Mouse (Mus musculus) embryonic facial prominence, embryonic 14.5 days (tissue): Measurements from ENCODE around the gene C2cd2. TPM values are rescaled to one million over a fixed set of nuclear protein-coding genes. Genes with fewer than 3 reads are reported as not detected.
"Not testable (repeated sequence)": the region's sequence is repeated elsewhere in the genome, so short reads cannot be mapped to it uniquely, and the experiment has no call there.

Experiments
- ATAC-seq: fragments of 200-750 bp; cut with Nextera tagmentation; 2 replicates; pipeline ENCODE4 v1.8.0; 2017; ENCODE audit warnings: low read depth, moderate number of reproducible peaks, moderate TSS enrichment
- DNase-seq: peaks from one replicate; pipeline ENCODE4 v3.0.0-alpha.2; 2015; ENCODE audit warnings: low spot score
- H3K27ac ChIP-seq: fragments of 300-500 bp; sonication (generic); replicated peaks from 2 replicates; pipeline ENCODE4 v1.5.1; 2014; ENCODE audit warnings: low read depth, mild to moderate bottlenecking, low read length, moderate library complexity
- H3K27me3 ChIP-seq: fragments of 300-500 bp; sonication (generic); replicated peaks from 2 replicates; pipeline ENCODE4 v1.6.1; 2014; ENCODE audit warnings: low read length; ENCODE audit not compliant: control insufficient read depth, insufficient read depth
- H3K36me3 ChIP-seq: fragments of 300-500 bp; sonication (generic); 2 replicates; pipeline ENCODE4 v1.6.1; 2014; ENCODE audit warnings: low read length, mixed read lengths; ENCODE audit not compliant: control insufficient read depth, insufficient read depth
- H3K4me1 ChIP-seq: fragments of 300-500 bp; sonication (generic); 2 replicates; pipeline ENCODE4 v1.6.1; 2014; ENCODE audit warnings: antibody characterized with exemption, low read length; ENCODE audit not compliant: control insufficient read depth, insufficient read depth
- H3K4me2 ChIP-seq: fragments of 300-500 bp; sonication (generic); 2 replicates; pipeline ENCODE4 v1.6.1; 2014; ENCODE audit warnings: low read depth, mild to moderate bottlenecking, low read length, moderate library complexity, mixed read lengths
- H3K4me3 ChIP-seq: fragments of 300-500 bp; sonication (generic); 2 replicates; pipeline ENCODE4 v1.5.1; 2014; ENCODE audit warnings: low read depth, mild to moderate bottlenecking, low read length
- H3K9ac ChIP-seq: fragments of 300-500 bp; sonication (generic); 2 replicates; pipeline ENCODE4 v1.6.1; 2014; ENCODE audit warnings: low read depth, mild to moderate bottlenecking, low read length, moderate library complexity, mixed read lengths
- H3K9me3 ChIP-seq: fragments of 300-500 bp; sonication (generic); 2 replicates; pipeline ENCODE4 v1.6.1; 2016; ENCODE audit warnings: low read length; ENCODE audit not compliant: control insufficient read depth
- WGBS: fragments of 180-500 bp; shearing (Covaris S2); extraction: QIAGEN DNeasy Blood & Tissue Kit; methylation state at CpG from one replicate; pipeline ENCODE4 v1.1.7; 2014; 5-methylcytosine and 5-hydroxymethylcytosine counted together
- polyA plus RNA-seq: library from polyadenylated mRNA; unstranded; fragments of >200 nt; fragmentation: Nextera tagmentation; extraction: Ambion mirVana; gene quantifications from 2 replicates; pipeline ENCODE4 v1.2.1, GENCODE M21; 2014

Gene C2cd2
- polyA plus RNA-seq, 1 experiment from 2014 or later = 24.5 TPM

- Histone ChIP-seq H3K9ac (no peak overlapping the region), H3K36me3 (peaks cover 77% of the 10 kb centered on the region), H3K4me1 (no peaks in the 10 kb centered on the region), H3K27ac (no peak overlapping the region), H3K4me3 (no peak overlapping the region), H3K9me3 (no peaks in the 10 kb centered on the region), H3K4me2 (no peak overlapping the region), H3K27me3 (no peaks in the 10 kb centered on the region)
- WGBS = 84% methylated on average over 2 of the region's 2 CpGs
- ATAC-seq (no peak), DNase-seq (no peak)
Measured at GRCm38 (mm10) chr16:97953300-97953699, 9.1 kb downstream of the C2cd2 start.

- Histone ChIP-seq H3K9ac (no peak overlapping the region), H3K27ac (no peak overlapping the region), H3K4me2 (no peak overlapping the region), H3K4me3 (no peak overlapping the region), H3K9me3 (no peaks in the 10 kb centered on the region), H3K27me3 (no peaks in the 10 kb centered on the region), H3K36me3 (peaks cover 77% of the 10 kb centered on the region), H3K4me1 (no peaks in the 10 kb centered on the region)
- WGBS = 89% methylated on average over 9 of the region's 9 CpGs
- no peak for DNase-seq
- no peak for ATAC-seq
Measured at GRCm38 (mm10) chr16:97952801-97953200, 9.6 kb downstream of the C2cd2 start.

GRCm38 (mm10) chr16:97952371-97952770, 10.0 kb downstream of the C2cd2 start:
- H3K27me3 ChIP-seq = no peaks in the 10 kb centered on the region
- 86% methylated on average over 4 of the region's 4 CpGs for WGBS
- H3K36me3 ChIP-seq = peaks cover 77% of the 10 kb centered on the region
- no peaks in the 10 kb centered on the region for H3K4me1 ChIP-seq
- no peak for DNase-seq
- H3K9me3 ChIP-seq = no peaks in the 10 kb centered on the region
- no peak overlapping the region for H3K4me3 ChIP-seq
- no peak for ATAC-seq
- no peak overlapping the region for H3K4me2 ChIP-seq
- no peak overlapping the region for H3K27ac ChIP-seq
- no peak overlapping the region for H3K9ac ChIP-seq

GRCm38 (mm10) chr16:97950061-97950460, 12.3 kb downstream of the C2cd2 start:
- DNase-seq (no peak), ATAC-seq (no peak)
- H3K4me2 ChIP-seq = no peak overlapping the region
- no peaks in the 10 kb centered on the region for H3K4me1 ChIP-seq
- no peaks in the 10 kb centered on the region for H3K27me3 ChIP-seq
- H3K36me3 ChIP-seq = peaks cover 61% of the 10 kb centered on the region
- H3K4me3 ChIP-seq = no peak overlapping the region
- 95% methylated on average over 8 of the region's 8 CpGs for WGBS
- H3K9me3 ChIP-seq = no peaks in the 10 kb centered on the region
- no peak overlapping the region for H3K27ac ChIP-seq
- H3K9ac ChIP-seq = no peak overlapping the region

GRCm38 (mm10) chr16:97948836-97949235, 13.6 kb downstream of the C2cd2 start:
- H3K9me3 ChIP-seq = no peaks in the 10 kb centered on the region
- no peak overlapping the region for H3K27ac ChIP-seq
- no peak overlapping the region for H3K4me2 ChIP-seq
- no peak overlapping the region for H3K4me3 ChIP-seq
- ATAC-seq = no peak
- DNase-seq = no peak
- peaks cover 49% of the 10 kb centered on the region for H3K36me3 ChIP-seq
- WGBS = 75% methylated on average over 4 of the region's 4 CpGs
- no peaks in the 10 kb centered on the region for H3K4me1 ChIP-seq
- H3K9ac ChIP-seq = no peak overlapping the region
- no peaks in the 10 kb centered on the region for H3K27me3 ChIP-seq

- not testable (repeated sequence) for H3K4me2 ChIP-seq, DNase-seq
Measured at GRCm38 (mm10) chr16:97946993-97947392, 15.4 kb downstream of the C2cd2 start.

GRCm38 (mm10) chr16:97941844-97942243, 20.6 kb downstream of the C2cd2 start:
- Histone ChIP-seq H3K36me3 (no peaks in the 10 kb centered on the region), H3K9me3 (no peaks in the 10 kb centered on the region), H3K27me3 (no peaks in the 10 kb centered on the region), H3K27ac (no peak overlapping the region), H3K9ac (no peak overlapping the region), H3K4me2 (no peak overlapping the region), H3K4me3 (no peak overlapping the region), H3K4me1 (no peaks in the 10 kb centered on the region)
- ATAC-seq = no peak
- DNase-seq = no peak

More at GRCm38 (mm10) chr16:97946993-97947392, 15.4 kb downstream of the C2cd2 start:
- H3K4me1 ChIP-seq, H3K27me3 ChIP-seq, H3K9me3 ChIP-seq, ATAC-seq, H3K4me3 ChIP-seq, H3K27ac ChIP-seq, H3K9ac ChIP-seq: not testable (repeated sequence)
- 91% methylated on average over 2 of the region's 2 CpGs for WGBS
- H3K36me3 ChIP-seq = peaks cover 31% of the 10 kb centered on the region

GRCm38 (mm10) chr16:97940471-97940973, 21.9 kb downstream of the C2cd2 start:
- Histone ChIP-seq H3K9ac (no peak overlapping the region), H3K4me2 (no peak overlapping the region), H3K36me3 (no peaks in the 10 kb centered on the region), H3K9me3 (no peaks in the 10 kb centered on the region), H3K27ac (no peak overlapping the region), H3K4me1 (no peaks in the 10 kb centered on the region), H3K27me3 (no peaks in the 10 kb centered on the region), H3K4me3 (no peak overlapping the region)
- DNase-seq (no peak), ATAC-seq (no peak)
- 83% methylated on average over 3 of the region's 3 CpGs for WGBS

GRCm38 (mm10) chr16:97935815-97936214, 26.6 kb downstream of the C2cd2 start:
- no peak overlapping the region for H3K4me3 ChIP-seq
- H3K36me3 ChIP-seq = no peaks in the 10 kb centered on the region
- no peak overlapping the region for H3K27ac ChIP-seq
- no peaks in the 10 kb centered on the region for H3K9me3 ChIP-seq
- no peak overlapping the region for H3K9ac ChIP-seq
- 81% methylated on average over 3 of the region's 3 CpGs for WGBS
- ATAC-seq (no peak), DNase-seq (no peak)
- no peaks in the 10 kb centered on the region for H3K4me1 ChIP-seq
- no peaks in the 10 kb centered on the region for H3K27me3 ChIP-seq
- H3K4me2 ChIP-seq = no peak overlapping the region
